Mouse (Mus musculus): ENCODE data around the gene Trex2.
"Not testable (repeated sequence)": the region's sequence is repeated elsewhere in the genome, so short reads cannot be mapped to it uniquely, and the experiment has no call there.

GRCm38 (mm10) chrX:73398636-73399035 lies 36.5 kb downstream of the Trex2 start, which contains the start of gene Gm18336:
- not testable (repeated sequence) for TF ChIP-seq GATA1 (IDR thresholded peaks at IDR 0.05; ENCODE audit: borderline replicate concordance, low read length); FLI1 (IDR thresholded peaks at IDR 0.05; ENCODE audit: low read length)

All from megakaryocyte, embryonic 14.5 days (primary cell).